Mouse (Mus musculus) heart, embryonic 10.5 days (tissue): Measurements from ENCODE around the gene Pcx. TPM values are rescaled to one million over a fixed set of nuclear protein-coding genes. Genes with fewer than 3 reads are reported as not detected.

ENCODE experiments used
- DNase-seq: peaks from one replicate; pipeline ENCODE4 v3.0.0-alpha.2; 2017; ENCODE audit warnings: low spot score
- H3K27ac ChIP-seq: fragments of 300-500 bp; sonication (generic); 2 replicates; pipeline ENCODE4 v1.5.1; 2016; ENCODE audit warnings: mild to moderate bottlenecking
- H3K27me3 ChIP-seq: fragments of 300-500 bp; sonication (generic); 2 replicates; pipeline ENCODE4 v1.6.1; 2016; ENCODE audit warnings: mild to moderate bottlenecking; ENCODE audit not compliant: poor library complexity, insufficient read depth, severe bottlenecking
- H3K36me3 ChIP-seq: fragments of 300-500 bp; sonication (generic); 2 replicates; pipeline ENCODE4 v1.6.1; 2016; ENCODE audit warnings: mild to moderate bottlenecking, moderate library complexity
- H3K4me1 ChIP-seq: fragments of 300-500 bp; sonication (generic); 2 replicates; pipeline ENCODE4 v1.6.1; 2016; ENCODE audit warnings: mild to moderate bottlenecking
- H3K4me3 ChIP-seq: fragments of 300-500 bp; sonication (generic); 2 replicates; pipeline ENCODE4 v1.5.1; 2016; ENCODE audit warnings: mild to moderate bottlenecking, moderate library complexity
- H3K9me3 ChIP-seq: fragments of 300-500 bp; sonication (generic); 2 replicates; pipeline ENCODE4 v1.6.1; 2016; ENCODE audit warnings: mild to moderate bottlenecking, moderate library complexity
- WGBS: fragments of 180-500 bp; shearing (Covaris S2); methylation state at CpG from one replicate; pipeline ENCODE4 v1.1.7; 2016; 5-methylcytosine and 5-hydroxymethylcytosine counted together
- polyA plus RNA-seq: library from polyadenylated mRNA; unstranded; fragments of >200 nt; fragmentation: Nextera tagmentation; extraction: Ambion mirVana; gene quantifications from 2 replicates; pipeline ENCODE4 v1.2.1, GENCODE M21; 2016

Pcx gene
- polyA plus RNA-seq, 1 experiment from 2014 or later, result 21.4 TPM

- H3K27ac ChIP-seq, result no peak overlapping the region
- WGBS, result 85% methylated on average over 5 of the region's 5 CpGs
- no peak for DNase-seq
- no peaks in the 10 kb centered on the region for H3K27me3 ChIP-seq
- H3K4me3 ChIP-seq, result no peak overlapping the region
- H3K9me3 ChIP-seq, result no peaks in the 10 kb centered on the region
- peaks cover 21% of the 10 kb centered on the region for H3K4me1 ChIP-seq
- H3K36me3 ChIP-seq, result no peaks in the 10 kb centered on the region
Observed at GRCm38 (mm10) chr19:4565678-4566077, 55.4 kb downstream of the Pcx start.

GRCm38 (mm10) chr19:4566880-4567279 lies 56.6 kb downstream of the Pcx start:
- no peak for DNase-seq
- peaks cover 21% of the 10 kb centered on the region for H3K4me1 ChIP-seq
- no peaks in the 10 kb centered on the region for H3K36me3 ChIP-seq
- H3K27ac ChIP-seq, result no peak overlapping the region
- no peak overlapping the region for H3K4me3 ChIP-seq
- H3K9me3 ChIP-seq, result no peaks in the 10 kb centered on the region
- 75% methylated on average over 2 of the region's 2 CpGs for WGBS
- no peaks in the 10 kb centered on the region for H3K27me3 ChIP-seq

GRCm38 (mm10) chr19:4567665-4568064 lies 57.4 kb downstream of the Pcx start:
- 75% methylated on average over 2 of the region's 2 CpGs for WGBS
- no peak for DNase-seq
- Histone ChIP-seq H3K9me3 (no peaks in the 10 kb centered on the region), H3K4me3 (no peak overlapping the region), H3K27me3 (no peaks in the 10 kb centered on the region), H3K27ac (no peak overlapping the region), H3K4me1 (peaks cover 21% of the 10 kb centered on the region), H3K36me3 (no peaks in the 10 kb centered on the region)

- H3K36me3 ChIP-seq, result no peaks in the 10 kb centered on the region
- H3K4me1 ChIP-seq, result peaks cover 21% of the 10 kb centered on the region
- H3K9me3 ChIP-seq, result no peaks in the 10 kb centered on the region
- H3K27ac ChIP-seq, result peak overlapping the region; percentile 47; the same call in 1 of the 2 replicates
- no peak overlapping the region for H3K4me3 ChIP-seq
- WGBS, result 37% methylated on average over 4 of the region's 4 CpGs
- peak; percentile 77 for DNase-seq
- H3K27me3 ChIP-seq, result no peaks in the 10 kb centered on the region
Observed at GRCm38 (mm10) chr19:4568832-4569231, 58.6 kb downstream of the Pcx start.

- Histone ChIP-seq H3K36me3 (no peaks in the 10 kb centered on the region), H3K4me3 (no peak overlapping the region), H3K27me3 (no peaks in the 10 kb centered on the region), H3K9me3 (no peaks in the 10 kb centered on the region), H3K27ac (peak overlapping the region; percentile 47; the same call in 1 of the 2 replicates), H3K4me1 (peaks cover 21% of the 10 kb centered on the region)
- WGBS, result 82% methylated on average over 17 of the region's 17 CpGs
- peak; percentile 70 for DNase-seq
Observed at GRCm38 (mm10) chr19:4569356-4570236, 59.3 kb downstream of the Pcx start.

GRCm38 (mm10) chr19:4570237-4570613 lies 60.0 kb downstream of the Pcx start:
- WGBS, result 81% methylated on average over 11 of the region's 11 CpGs

GRCm38 (mm10) chr19:4570815-4571214 lies 60.5 kb downstream of the Pcx start:
- Histone ChIP-seq H3K4me1 (peaks cover 21% of the 10 kb centered on the region), H3K9me3 (no peaks in the 10 kb centered on the region), H3K4me3 (no peak overlapping the region), H3K27me3 (no peaks in the 10 kb centered on the region), H3K27ac (no peak overlapping the region), H3K36me3 (no peaks in the 10 kb centered on the region)
- WGBS, result 87% methylated on average over 6 of the region's 6 CpGs
- peak; percentile 41 for DNase-seq

More at GRCm38 (mm10) chr19:4570237-4570613, 60.0 kb downstream of the Pcx start:
- Histone ChIP-seq H3K9me3 (no peaks in the 10 kb centered on the region), H3K27me3 (no peaks in the 10 kb centered on the region), H3K4me3 (no peak overlapping the region), H3K4me1 (peaks cover 21% of the 10 kb centered on the region), H3K27ac (no peak overlapping the region), H3K36me3 (no peaks in the 10 kb centered on the region)
- DNase-seq, result peak; percentile 66

- H3K27ac ChIP-seq, result no peak overlapping the region
- peak; percentile 24 for DNase-seq
- peaks cover 21% of the 10 kb centered on the region for H3K4me1 ChIP-seq
- no peak overlapping the region for H3K4me3 ChIP-seq
- H3K36me3 ChIP-seq, result no peaks in the 10 kb centered on the region
- H3K9me3 ChIP-seq, result no peaks in the 10 kb centered on the region
- no peaks in the 10 kb centered on the region for H3K27me3 ChIP-seq
- 91% methylated on average over 1 of the region's 1 CpGs for WGBS
Observed at GRCm38 (mm10) chr19:4571658-4572057, 61.4 kb downstream of the Pcx start.

- WGBS, result 79% methylated on average over 4 of the region's 4 CpGs
- Histone ChIP-seq H3K4me3 (no peak overlapping the region), H3K9me3 (no peaks in the 10 kb centered on the region), H3K36me3 (no peaks in the 10 kb centered on the region), H3K4me1 (peaks cover 21% of the 10 kb centered on the region), H3K27me3 (no peaks in the 10 kb centered on the region), H3K27ac (no peak overlapping the region)
- DNase-seq, result no peak
Observed at GRCm38 (mm10) chr19:4572061-4572460, 61.8 kb downstream of the Pcx start.

GRCm38 (mm10) chr19:4572467-4572866 lies 62.2 kb downstream of the Pcx start:
- H3K4me3 ChIP-seq, result no peak overlapping the region
- no peak for DNase-seq
- peaks cover 19% of the 10 kb centered on the region for H3K4me1 ChIP-seq
- H3K27me3 ChIP-seq, result no peaks in the 10 kb centered on the region
- H3K27ac ChIP-seq, result no peak overlapping the region
- 89% methylated on average over 8 of the region's 8 CpGs for WGBS
- no peaks in the 10 kb centered on the region for H3K9me3 ChIP-seq
- no peaks in the 10 kb centered on the region for H3K36me3 ChIP-seq

- Histone ChIP-seq H3K9me3 (no peaks in the 10 kb centered on the region), H3K27ac (no peak overlapping the region), H3K4me3 (no peak overlapping the region), H3K4me1 (peaks cover 11% of the 10 kb centered on the region), H3K27me3 (no peaks in the 10 kb centered on the region), H3K36me3 (no peaks in the 10 kb centered on the region)
- peak; percentile 71 for DNase-seq
- WGBS, result 87% methylated on average over 1 of the region's 1 CpGs
Observed at GRCm38 (mm10) chr19:4573241-4573640, 63.0 kb downstream of the Pcx start.

GRCm38 (mm10) chr19:4578799-4579198 lies 68.5 kb downstream of the Pcx start:
- no peaks in the 10 kb centered on the region for H3K27me3 ChIP-seq
- no peak for DNase-seq
- H3K36me3 ChIP-seq, result no peaks in the 10 kb centered on the region
- 67% methylated on average over 2 of the region's 2 CpGs for WGBS
- H3K27ac ChIP-seq, result no peak overlapping the region
- H3K9me3 ChIP-seq, result no peaks in the 10 kb centered on the region
- H3K4me3 ChIP-seq, result no peak overlapping the region
- no peaks in the 10 kb centered on the region for H3K4me1 ChIP-seq

GRCm38 (mm10) chr19:4579296-4579695 lies 69.0 kb downstream of the Pcx start:
- Histone ChIP-seq H3K27me3 (no peaks in the 10 kb centered on the region), H3K4me1 (no peaks in the 10 kb centered on the region), H3K36me3 (no peaks in the 10 kb centered on the region), H3K27ac (no peak overlapping the region), H3K9me3 (no peaks in the 10 kb centered on the region), H3K4me3 (no peak overlapping the region)
- DNase-seq, result no peak
- WGBS, result 85% methylated on average over 5 of the region's 5 CpGs
